Mouse (Mus musculus) kidney, embryonic 15.5 days (tissue): ENCODE measurements around the gene Srrt. TPM values are rescaled to one million over a fixed set of nuclear protein-coding genes. Genes with fewer than 3 reads are reported as not detected.

Experiments used
- ATAC-seq: fragments of 200-750 bp; cut with Nextera tagmentation; replicated peaks from 2 replicates; pipeline ENCODE4 v1.8.0; 2017; ENCODE audit warnings: moderate TSS enrichment; ENCODE audit not compliant: low FRiP score
- H3K27ac ChIP-seq: fragments of 300-500 bp; sonication (generic); 2 replicates; pipeline ENCODE4 v1.5.1; 2015; ENCODE audit warnings: mild to moderate bottlenecking, inconsistent platforms
- H3K27me3 ChIP-seq: fragments of 300-500 bp; sonication (generic); 2 replicates; pipeline ENCODE4 v1.6.1; 2015; ENCODE audit warnings: inconsistent platforms
- H3K36me3 ChIP-seq: fragments of 300-500 bp; sonication (generic); 2 replicates; pipeline ENCODE4 v1.6.1; 2015; ENCODE audit warnings: inconsistent platforms
- H3K4me1 ChIP-seq: fragments of 300-500 bp; sonication (generic); 2 replicates; pipeline ENCODE4 v1.6.1; 2015; ENCODE audit warnings: inconsistent platforms
- H3K4me2 ChIP-seq: fragments of 300-500 bp; sonication (generic); 2 replicates; pipeline ENCODE4 v1.6.1; 2015; ENCODE audit warnings: moderate library complexity, mild to moderate bottlenecking, inconsistent platforms
- H3K4me3 ChIP-seq: fragments of 300-500 bp; sonication (generic); replicated peaks from 2 replicates; pipeline ENCODE4 v1.5.1; 2015; ENCODE audit warnings: mild to moderate bottlenecking, inconsistent platforms
- H3K9ac ChIP-seq: fragments of 300-500 bp; sonication (generic); 2 replicates; pipeline ENCODE4 v1.6.1; 2015; ENCODE audit warnings: mild to moderate bottlenecking, inconsistent platforms
- H3K9me3 ChIP-seq: fragments of 300-500 bp; sonication (generic); replicated peaks from 2 replicates; pipeline ENCODE4 v1.6.1; 2016; ENCODE audit warnings: inconsistent platforms
- WGBS: fragments of 180-500 bp; shearing (Covaris S2); methylation state at CpG from one replicate; pipeline ENCODE4 v1.1.7; 2015; ENCODE audit warnings: mixed read lengths; 5-methylcytosine and 5-hydroxymethylcytosine counted together
- polyA plus RNA-seq: library from polyadenylated mRNA; unstranded; fragments of >200 nt; fragmentation: Nextera tagmentation; extraction: Ambion mirVana; gene quantifications from 2 replicates; pipeline ENCODE4 v1.2.1, GENCODE M21; 2015

Srrt gene
- polyA plus RNA-seq, 1 experiment from 2014 or later = 158 TPM

DNA sequence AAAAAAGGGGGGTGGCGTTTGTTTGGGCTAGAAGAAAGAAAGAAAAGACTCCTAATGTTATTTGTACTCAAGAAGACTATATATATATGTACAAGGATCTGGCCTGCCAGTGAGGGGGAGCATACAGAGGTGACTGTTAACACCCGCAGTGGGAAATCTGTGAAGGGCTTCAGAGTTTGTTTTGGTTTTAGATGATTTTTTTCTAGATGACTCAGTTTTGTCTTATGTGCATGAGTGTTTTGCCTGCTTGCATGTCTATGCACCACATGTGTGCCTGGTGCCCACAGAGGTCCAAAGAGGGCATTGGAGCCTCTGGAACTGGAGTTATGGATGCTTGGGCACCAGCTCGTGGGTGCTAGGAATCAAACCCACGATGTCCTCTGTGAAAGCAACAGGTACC is 39.5 kb upstream of the Srrt start:
- H3K9ac ChIP-seq = no peak overlapping the region
- WGBS = 79% methylated on average over 4 of the region's 4 CpGs
- no peak overlapping the region for H3K4me3 ChIP-seq
- 0 out of 2 replicates have a peak overlapping the region, but pooled peaks have one; percentile 19 for H3K27ac ChIP-seq
- no peaks in the 10 kb centered on the region for H3K36me3 ChIP-seq
- no peak overlapping the region for H3K4me2 ChIP-seq
- no peaks in the 10 kb centered on the region for H3K27me3 ChIP-seq
- H3K9me3 ChIP-seq = 0 out of 2 replicates have a peak, but pooled peaks cover 2% of the 10 kb centered on the region
- ATAC-seq = no peak
- peaks cover 56% of the 10 kb centered on the region for H3K4me1 ChIP-seq

DNA sequence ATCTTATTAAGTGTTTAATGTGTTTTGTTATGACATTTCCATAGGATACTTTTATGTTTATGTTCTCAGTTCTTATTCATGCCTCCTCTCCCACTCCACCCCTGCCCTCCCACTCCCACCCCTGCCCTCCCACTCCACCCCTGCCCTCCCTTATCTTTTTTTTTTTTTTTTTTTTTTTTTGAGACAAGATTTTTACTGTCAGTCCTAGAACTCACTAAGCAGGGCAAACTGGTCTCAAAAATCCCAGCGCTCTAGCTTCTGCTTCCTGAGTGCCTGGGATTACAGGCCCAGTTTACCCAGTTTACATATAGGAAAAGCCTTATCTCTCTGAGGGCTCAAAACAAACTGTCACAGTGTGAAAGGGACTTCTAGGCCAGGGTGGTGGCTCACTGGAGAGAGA is 38.9 kb upstream of the Srrt start:
- Histone ChIP-seq H3K27me3 (no peaks in the 10 kb centered on the region), H3K4me3 (peak overlapping the region; percentile 24), H3K4me1 (peaks cover 50% of the 10 kb centered on the region), H3K9ac (no peak overlapping the region), H3K4me2 (peak overlapping the region; percentile 46), H3K9me3 (0 out of 2 replicates have a peak, but pooled peaks cover 2% of the 10 kb centered on the region), H3K27ac (peak overlapping the region; percentile 87), H3K36me3 (no peaks in the 10 kb centered on the region)
- ATAC-seq = no peak
- 88% methylated on average over 1 of the region's 1 CpGs for WGBS

DNA sequence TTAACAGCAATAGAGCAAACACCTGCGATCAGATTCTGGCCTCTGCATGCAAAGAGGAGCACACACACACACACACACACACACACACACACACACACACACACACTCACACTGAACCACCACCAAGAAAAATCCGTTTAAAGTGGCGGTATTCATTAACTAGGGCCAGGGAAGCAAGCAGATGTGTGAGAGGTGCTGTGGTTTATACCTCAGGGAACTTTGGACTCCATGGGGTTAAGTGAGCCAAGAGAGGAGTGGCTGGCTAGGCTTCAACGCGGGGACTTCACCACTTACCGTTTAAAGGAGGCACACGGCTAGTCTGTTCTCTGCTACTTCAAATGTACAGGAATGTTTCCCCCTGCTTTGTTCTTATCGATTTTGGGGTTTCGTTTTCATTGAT is 38.3 kb upstream of the Srrt start:
- no peak overlapping the region for H3K9ac ChIP-seq
- ATAC-seq = no peak
- 14% methylated on average over 9 of the region's 9 CpGs for WGBS
- peaks cover 48% of the 10 kb centered on the region for H3K4me1 ChIP-seq
- peak overlapping the region; percentile 87 for H3K27ac ChIP-seq
- H3K9me3 ChIP-seq = 0 out of 2 replicates have a peak, but pooled peaks cover 2% of the 10 kb centered on the region
- H3K4me2 ChIP-seq = peak overlapping the region; percentile 46
- H3K36me3 ChIP-seq = no peaks in the 10 kb centered on the region
- no peaks in the 10 kb centered on the region for H3K27me3 ChIP-seq
- peak overlapping the region; percentile 24 for H3K4me3 ChIP-seq

DNA sequence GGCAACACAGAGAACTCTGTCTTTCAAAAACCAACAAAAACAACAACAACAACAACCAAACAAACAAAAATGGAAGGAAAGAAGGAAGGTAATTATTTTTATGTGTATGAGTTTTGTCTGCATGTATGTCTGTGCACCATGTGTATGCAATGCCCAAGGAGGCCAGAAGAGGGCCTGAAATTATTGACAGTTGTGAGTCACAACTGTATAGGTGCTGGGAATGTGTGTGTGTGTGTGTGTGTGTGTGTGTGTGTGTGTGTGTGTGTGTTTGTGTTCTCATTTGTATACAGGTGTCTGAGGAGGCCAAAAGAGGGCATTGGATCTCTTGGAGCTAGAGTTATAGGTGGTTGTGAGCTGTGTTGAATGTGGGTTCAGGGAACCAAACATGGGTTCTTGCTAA is 36.4 kb upstream of the Srrt start:
- Histone ChIP-seq H3K36me3 (no peaks in the 10 kb centered on the region), H3K4me1 (peaks cover 55% of the 10 kb centered on the region), H3K27ac (no peak overlapping the region), H3K9me3 (0 out of 2 replicates have a peak, but pooled peaks cover 2% of the 10 kb centered on the region), H3K4me3 (no peak overlapping the region), H3K4me2 (no peak overlapping the region), H3K9ac (no peak overlapping the region), H3K27me3 (no peaks in the 10 kb centered on the region)
- ATAC-seq = no peak

DNA sequence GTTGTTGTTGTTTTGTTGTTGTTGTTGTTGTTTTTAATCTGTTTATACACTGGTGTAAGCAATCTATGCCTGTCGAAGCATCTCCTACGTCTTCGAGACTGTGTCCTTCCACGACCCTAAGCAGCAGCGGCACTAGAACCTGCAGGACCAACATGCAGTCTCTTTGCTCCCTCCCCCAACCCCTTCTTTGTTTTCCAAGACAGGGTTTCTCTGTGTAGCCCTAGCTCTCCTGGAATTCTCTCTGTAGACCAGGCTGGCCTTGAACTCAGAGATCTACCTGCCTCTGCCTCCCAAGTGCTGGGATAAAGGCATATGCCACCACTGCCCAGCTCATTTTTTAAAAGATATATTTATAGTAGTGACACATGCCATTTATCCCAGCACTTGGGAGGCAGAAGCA is 35.9 kb upstream of the Srrt start:
- H3K27me3 ChIP-seq = no peaks in the 10 kb centered on the region
- no peak overlapping the region for H3K9ac ChIP-seq
- no peaks in the 10 kb centered on the region for H3K36me3 ChIP-seq
- WGBS = 88% methylated on average over 5 of the region's 5 CpGs
- peaks cover 52% of the 10 kb centered on the region for H3K4me1 ChIP-seq
- no peak overlapping the region for H3K4me2 ChIP-seq
- H3K9me3 ChIP-seq = 0 out of 2 replicates have a peak, but pooled peaks cover 2% of the 10 kb centered on the region
- ATAC-seq = no peak
- 0 out of 2 replicates have a peak overlapping the region, but pooled peaks have one; percentile 13 for H3K27ac ChIP-seq
- no peak overlapping the region for H3K4me3 ChIP-seq

DNA sequence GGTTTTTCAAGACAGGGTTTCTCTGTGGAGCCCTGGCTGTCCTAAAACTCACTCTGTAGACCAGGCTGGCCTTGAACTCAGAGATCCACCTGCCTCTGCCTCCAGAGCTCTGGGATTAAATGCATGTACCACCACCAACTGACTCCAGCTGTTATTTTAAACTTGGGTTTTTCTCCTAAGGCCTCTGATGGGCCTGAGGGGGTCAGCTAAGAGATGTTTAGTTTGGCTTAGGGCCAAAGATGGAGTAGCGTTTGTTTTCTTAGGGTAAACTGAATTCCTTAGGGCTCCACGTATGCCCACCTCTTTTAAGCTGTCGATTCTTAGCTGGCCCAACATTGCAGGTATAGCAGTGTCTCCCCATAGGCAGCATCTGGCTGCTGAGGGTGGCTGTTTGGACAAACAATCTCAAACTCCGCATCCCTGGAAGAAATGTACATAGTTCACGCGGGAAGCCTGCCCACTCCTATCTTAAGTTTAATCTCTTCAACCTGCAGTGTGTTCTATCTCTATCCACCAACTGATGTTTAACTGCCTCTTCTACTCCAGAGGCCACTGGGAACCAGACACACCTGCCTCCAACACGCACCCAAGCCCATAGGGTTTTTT is 35.0 kb upstream of the Srrt start:
- 0 out of 2 replicates have a peak overlapping the region, but pooled peaks have one; percentile 14 for H3K27ac ChIP-seq
- H3K4me2 ChIP-seq = no peak overlapping the region
- H3K27me3 ChIP-seq = no peaks in the 10 kb centered on the region
- H3K9ac ChIP-seq = no peak overlapping the region
- 0 out of 2 replicates have a peak, but pooled peaks cover 2% of the 10 kb centered on the region for H3K9me3 ChIP-seq
- H3K36me3 ChIP-seq = no peaks in the 10 kb centered on the region
- ATAC-seq = no peak
- H3K4me1 ChIP-seq = peaks cover 48% of the 10 kb centered on the region
- no peak overlapping the region for H3K4me3 ChIP-seq
- WGBS = 48% methylated on average over 7 of the region's 7 CpGs

DNA sequence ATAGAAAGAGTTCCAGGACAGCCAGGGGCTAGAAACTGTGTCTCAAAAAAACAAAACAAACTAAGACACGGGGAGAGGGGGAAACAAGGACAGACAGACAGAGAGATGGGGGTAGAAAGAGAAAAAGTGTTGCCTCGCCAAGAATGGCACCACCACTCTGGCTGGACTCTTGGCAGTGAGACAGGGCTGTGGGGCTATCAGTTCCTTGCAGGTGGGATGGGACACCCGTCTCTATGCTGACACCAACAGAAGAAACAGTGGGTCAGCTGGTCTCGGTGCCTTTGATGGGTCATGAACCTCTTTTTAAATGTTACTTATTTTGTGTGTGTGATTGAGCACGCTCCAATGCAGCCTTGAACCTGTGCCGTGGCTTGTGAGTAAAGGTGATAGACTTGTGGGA is 32.7 kb upstream of the Srrt start:
- whole genome bisulfite sequencing = 75% methylated on average over 6 of the region's 6 CpGs
- H3K4me1 ChIP-seq = peaks cover 34% of the 10 kb centered on the region
- H3K9ac ChIP-seq = no peak overlapping the region; the same call in 1 of the 2 replicates
- H3K4me3 ChIP-seq = no peak overlapping the region; the same call in 1 of the 2 replicates
- 0 out of 2 replicates have a peak, but pooled peaks cover 2% of the 10 kb centered on the region for H3K9me3 ChIP-seq
- ATAC-seq = no peak
- peak overlapping the region; percentile 92 for H3K27ac ChIP-seq
- H3K36me3 ChIP-seq = no peaks in the 10 kb centered on the region
- H3K27me3 ChIP-seq = no peaks in the 10 kb centered on the region
- H3K4me2 ChIP-seq = peak overlapping the region; percentile 77; the same call in 1 of the 2 replicates

DNA sequence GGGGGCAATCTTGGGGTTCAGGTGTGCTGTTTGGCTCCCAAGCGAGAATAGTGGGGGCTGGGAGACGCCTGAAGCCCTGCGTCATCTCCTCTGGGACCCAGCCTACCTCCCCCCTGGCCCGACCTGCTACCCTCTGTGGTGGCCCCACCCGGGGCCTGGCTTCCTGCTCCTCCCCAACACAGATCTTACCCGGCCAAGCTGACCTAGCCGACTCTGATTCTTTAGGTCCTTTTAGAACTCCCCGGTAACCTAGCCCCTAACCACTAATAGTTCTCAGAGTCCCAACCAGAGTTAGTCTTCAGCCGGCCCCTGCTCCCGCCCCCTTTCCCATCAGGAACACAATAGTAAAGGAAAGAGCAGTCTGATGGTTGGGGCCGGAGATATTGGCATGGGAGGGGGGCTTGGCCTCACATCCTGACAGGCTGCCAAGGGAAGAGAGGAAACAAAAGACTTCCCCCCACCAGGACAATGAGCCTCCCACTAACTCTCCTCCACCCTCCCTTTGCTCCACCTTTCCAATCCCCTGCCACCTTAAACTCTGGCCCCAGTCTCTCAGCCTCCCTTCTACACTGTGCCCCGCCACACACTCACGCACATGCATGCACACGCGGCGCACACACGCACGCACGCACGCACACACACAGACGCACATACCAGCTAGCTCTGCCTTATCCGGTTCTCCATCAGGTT is 32.0 kb upstream of the Srrt start:
- Histone ChIP-seq H3K9ac (peak overlapping the region; percentile 52), H3K9me3 (0 out of 2 replicates have a peak, but pooled peaks cover 2% of the 10 kb centered on the region), H3K4me3 (peak overlapping the region; percentile 47), H3K27me3 (no peaks in the 10 kb centered on the region), H3K36me3 (no peaks in the 10 kb centered on the region), H3K4me2 (peak overlapping the region; percentile 77), H3K27ac (peak overlapping the region; percentile 92), H3K4me1 (peaks cover 32% of the 10 kb centered on the region)
- WGBS = 5% methylated on average over 22 of the region's 22 CpGs
- ATAC-seq = peak; percentile 47

DNA sequence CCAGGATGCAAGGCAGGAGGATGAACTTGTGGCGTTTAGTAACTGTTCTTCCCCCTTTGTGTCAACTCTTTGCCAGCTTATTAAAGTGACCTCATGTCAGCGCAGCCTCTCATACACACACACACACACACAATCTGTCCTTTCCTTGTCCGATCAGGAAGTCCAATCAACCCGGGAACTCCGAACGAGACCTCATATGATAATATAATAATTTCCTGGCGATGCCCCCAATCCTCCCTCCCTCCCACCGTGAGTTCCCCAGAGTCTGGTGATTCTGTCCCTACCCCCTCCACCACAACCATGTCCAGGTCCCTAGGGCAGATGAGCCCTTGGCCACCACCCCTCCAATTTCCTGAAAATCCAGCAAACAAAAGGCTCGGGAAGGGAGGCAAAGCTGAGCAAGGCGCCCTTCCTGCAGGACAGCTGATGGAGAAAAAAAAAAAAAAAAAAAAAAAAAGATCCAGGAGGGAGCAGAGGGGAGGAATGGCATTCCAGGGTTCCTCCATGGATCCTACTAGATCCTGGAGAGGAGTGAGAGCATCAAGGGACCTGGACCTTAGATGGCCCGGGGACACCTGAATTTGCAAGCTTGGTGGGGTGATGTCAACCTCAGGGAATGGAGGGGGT is 31.3 kb upstream of the Srrt start:
- H3K27ac ChIP-seq = peak overlapping the region; percentile 92
- H3K4me3 ChIP-seq = peak overlapping the region; percentile 47
- H3K4me1 ChIP-seq = peaks cover 32% of the 10 kb centered on the region
- peak; percentile 17; the same call in 1 of the 2 replicates for ATAC-seq
- 2% methylated on average over 11 of the region's 11 CpGs for WGBS
- peak overlapping the region; percentile 52 for H3K9ac ChIP-seq
- no peaks in the 10 kb centered on the region for H3K27me3 ChIP-seq
- H3K9me3 ChIP-seq = 0 out of 2 replicates have a peak, but pooled peaks cover under 1% of the 10 kb centered on the region
- H3K36me3 ChIP-seq = no peaks in the 10 kb centered on the region
- peak overlapping the region; percentile 77 for H3K4me2 ChIP-seq

DNA sequence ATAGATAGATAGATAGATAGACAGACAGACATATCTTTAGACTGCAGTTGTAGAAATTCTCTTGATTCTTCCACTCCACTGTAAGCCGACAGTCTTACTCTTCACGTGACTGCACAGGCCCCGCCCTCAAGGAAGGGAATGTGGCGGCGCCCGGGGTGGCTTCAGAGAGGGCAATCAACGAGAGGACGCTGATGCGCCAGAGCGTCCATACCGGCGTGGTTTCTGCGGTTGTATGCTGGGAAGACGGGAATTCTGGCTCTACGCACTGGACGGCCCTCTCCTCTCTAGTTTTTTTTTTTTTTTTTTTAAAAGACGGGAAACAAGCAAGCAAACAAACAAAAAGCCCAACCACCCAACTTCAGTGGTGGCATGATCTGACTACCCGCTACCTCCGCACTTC is 30.8 kb upstream of the Srrt start:
- H3K9me3 ChIP-seq = no peaks in the 10 kb centered on the region
- WGBS = under 1% methylated on average over 19 of the region's 19 CpGs
- peak; percentile 81 for ATAC-seq
- peak overlapping the region; percentile 52 for H3K9ac ChIP-seq
- peaks cover 32% of the 10 kb centered on the region for H3K4me1 ChIP-seq
- H3K27me3 ChIP-seq = no peaks in the 10 kb centered on the region
- H3K27ac ChIP-seq = peak overlapping the region; percentile 92
- no peaks in the 10 kb centered on the region for H3K36me3 ChIP-seq
- peak overlapping the region; percentile 77 for H3K4me2 ChIP-seq
- H3K4me3 ChIP-seq = peak overlapping the region; percentile 47

DNA sequence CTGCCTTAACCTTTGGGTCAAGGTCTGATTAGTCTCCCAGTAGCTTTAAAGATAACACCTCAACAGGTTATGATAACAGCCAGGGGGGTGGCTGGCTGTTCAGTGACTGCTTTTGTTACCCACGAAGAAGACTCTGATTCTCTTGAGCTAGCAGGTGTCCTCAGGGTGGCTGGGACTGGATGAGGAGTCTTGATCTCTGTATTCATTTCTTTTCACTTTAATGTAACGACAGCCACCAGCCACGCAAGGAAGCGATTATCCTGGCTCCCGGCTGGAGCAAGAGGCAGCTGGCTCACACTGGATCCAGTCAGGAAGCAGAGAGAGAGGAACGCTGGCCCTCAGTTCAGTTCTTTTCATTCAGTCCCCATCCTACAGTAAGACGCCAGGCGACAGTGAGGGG is 29.7 kb upstream of the Srrt start:
- Histone ChIP-seq H3K4me3 (no peak overlapping the region), H3K36me3 (no peaks in the 10 kb centered on the region), H3K27me3 (no peaks in the 10 kb centered on the region), H3K27ac (peak overlapping the region; percentile 41), H3K9ac (no peak overlapping the region), H3K9me3 (no peaks in the 10 kb centered on the region), H3K4me2 (no peak overlapping the region), H3K4me1 (peaks cover 38% of the 10 kb centered on the region)
- no peak for ATAC-seq
- WGBS = 60% methylated on average over 8 of the region's 8 CpGs

DNA sequence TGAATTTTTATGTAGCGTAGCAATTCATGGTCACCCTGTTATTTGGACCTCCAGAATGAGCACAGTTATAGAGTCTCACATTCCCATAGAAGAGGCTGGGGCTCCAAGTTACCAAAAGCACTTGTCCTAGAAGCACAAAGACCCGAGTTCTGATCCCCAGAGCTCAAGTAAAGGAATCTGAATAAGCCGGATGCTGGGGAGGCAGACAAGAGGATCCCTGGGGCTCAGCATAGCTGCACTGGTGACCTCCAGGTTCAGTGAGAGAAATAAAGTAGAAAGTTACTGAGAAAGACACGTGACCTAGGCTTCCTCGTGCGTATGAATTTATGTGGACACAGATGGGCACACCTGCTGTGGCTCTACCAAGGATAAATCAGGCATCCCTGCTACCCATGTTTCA is 27.6 kb upstream of the Srrt start:
- no peak overlapping the region for H3K27ac ChIP-seq
- H3K27me3 ChIP-seq = no peaks in the 10 kb centered on the region
- H3K9me3 ChIP-seq = no peaks in the 10 kb centered on the region
- 0 out of 2 replicates have a peak overlapping the region, but pooled peaks have one; percentile 18 for H3K9ac ChIP-seq
- no peak for ATAC-seq
- no peaks in the 10 kb centered on the region; the same call in 1 of the 2 replicates for H3K36me3 ChIP-seq
- H3K4me3 ChIP-seq = no peak overlapping the region
- peaks cover 37% of the 10 kb centered on the region for H3K4me1 ChIP-seq
- 70% methylated on average over 6 of the region's 6 CpGs for WGBS
- no peak overlapping the region for H3K4me2 ChIP-seq
